Mouse (Mus musculus): ENCODE results near the gene Rd3. TPM values are rescaled to one million over a fixed set of nuclear protein-coding genes. Genes with fewer than 3 reads are reported as not detected.

Gene Rd3
- polyA plus RNA-seq, 1 experiment from 2014 or later = 0.12 TPM

DNA sequence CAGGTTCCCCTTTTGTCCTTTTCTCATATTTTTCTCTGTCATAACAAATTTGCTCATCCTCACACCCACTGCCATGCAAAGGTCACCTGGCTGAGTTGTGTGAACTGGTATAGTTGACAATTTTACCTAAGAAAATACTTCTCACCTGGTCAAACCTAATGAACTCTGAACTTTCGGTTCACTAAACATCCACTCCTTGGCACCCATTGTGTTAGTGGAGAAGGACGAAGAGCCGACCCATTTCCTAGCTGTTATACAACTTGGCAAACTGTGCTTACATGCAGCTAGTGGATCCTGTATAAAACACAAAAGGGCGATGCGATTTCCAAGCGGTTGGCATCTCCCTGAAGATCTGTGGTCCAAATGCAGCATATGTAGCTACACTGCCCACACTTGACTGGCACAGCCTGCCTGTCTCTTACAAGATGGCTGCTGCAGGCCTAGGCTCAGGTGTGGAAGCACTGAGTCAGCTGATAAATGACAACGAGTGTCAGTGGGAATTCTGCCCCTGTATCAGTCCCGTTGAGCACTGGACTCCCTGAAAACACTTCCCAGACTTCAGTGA is 19.5 kb downstream of the Rd3 start:
- no peaks in the 10 kb centered on the region for H3K9me3 ChIP-seq (ENCODE audit: low read length)
- no peak overlapping the region for H3K9ac ChIP-seq (replicated peaks)
- H3K4me2 ChIP-seq (ENCODE audit: low read depth, low read length) = no peak overlapping the region
- no peak overlapping the region for H3K4me3 ChIP-seq (ENCODE audit: low read depth, low read length)
- H3K27ac ChIP-seq (ENCODE audit: low read depth) = no peak overlapping the region
- H3K27me3 ChIP-seq (ENCODE audit: insufficient read depth, low read length) = no peaks in the 10 kb centered on the region
- H3K4me1 ChIP-seq (ENCODE audit: insufficient read depth) = no peaks in the 10 kb centered on the region
- TF ChIP-seq CTCF (IDR thresholded peaks at IDR 0.05; ENCODE audit: low read depth) (no peak), EP300 (IDR thresholded peaks at IDR 0.05; ENCODE audit: low read depth) (no peak)
- 85% methylated on average over 8 of the region's 8 CpGs for WGBS (ENCODE audit: insufficient replicate concordance)
- H3K36me3 ChIP-seq (replicated peaks; ENCODE audit: insufficient read depth, low read length) = peaks cover 13% of the 10 kb centered on the region
- DNase-seq = no peak
- ATAC-seq = no peak

DNA sequence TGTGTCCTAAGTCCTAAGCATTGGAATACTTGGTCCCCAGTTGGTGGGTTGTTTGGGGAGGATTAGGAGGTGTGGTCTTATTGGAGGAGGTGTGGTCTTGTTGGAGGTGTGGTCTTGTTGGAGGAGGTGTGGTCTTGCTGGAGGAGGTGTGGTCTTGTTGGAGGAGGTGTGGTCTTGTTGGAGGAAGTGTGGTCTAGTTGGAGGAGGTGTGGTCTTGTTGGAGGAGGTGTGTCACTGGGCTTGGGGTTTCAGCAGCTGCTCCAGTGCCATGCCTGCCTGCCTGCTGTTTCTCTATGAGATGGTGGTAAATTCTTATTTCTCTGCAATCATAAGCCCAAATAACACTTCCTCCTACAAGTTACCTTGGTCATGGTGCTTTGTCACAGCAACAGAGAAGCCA is 21.9 kb downstream of the Rd3 start:
- no peak overlapping the region for H3K27ac ChIP-seq (ENCODE audit: low read depth)
- TF ChIP-seq CTCF (IDR thresholded peaks at IDR 0.05; ENCODE audit: low read depth) = no peak
- no peak for TF ChIP-seq EP300 (IDR thresholded peaks at IDR 0.05; ENCODE audit: low read depth)
- no peak overlapping the region for H3K9ac ChIP-seq (replicated peaks)
- no peaks in the 10 kb centered on the region for H3K4me1 ChIP-seq (ENCODE audit: insufficient read depth)
- H3K4me3 ChIP-seq (ENCODE audit: low read depth, low read length) = no peak overlapping the region
- H3K9me3 ChIP-seq (ENCODE audit: low read length) = no peaks in the 10 kb centered on the region
- H3K4me2 ChIP-seq (ENCODE audit: low read depth, low read length) = no peak overlapping the region
- DNase-seq (no peak), ATAC-seq (no peak)
- no peaks in the 10 kb centered on the region for H3K27me3 ChIP-seq (ENCODE audit: insufficient read depth, low read length)
- H3K36me3 ChIP-seq (replicated peaks; ENCODE audit: insufficient read depth, low read length) = peaks cover 13% of the 10 kb centered on the region

Small RNA genes within 50 kb of the gene (microRNA-seq; reads per million reads assigned to microRNA genes)
- not detected for gene Mir3473c

Other genes starting within 250 kb of the Rd3 start
- 13.2 and 14.7 TPM in 2 replicates for gene Nek2, start 155.9 kb upstream of the Rd3 start, polyA plus RNA-seq (2015; fragmentation: Nextera tagmentation; extraction: Ambion mirVana)
- 4.3 and 7.0 TPM in 2 replicates for gene Slc30a1, start 70.6 kb upstream of the Rd3 start, polyA plus RNA-seq (2015; fragmentation: Nextera tagmentation; extraction: Ambion mirVana)
- 3.4 and 4.2 TPM in 2 replicates for gene Traf5, start 115.2 kb downstream of the Rd3 start, polyA plus RNA-seq (2015; fragmentation: Nextera tagmentation; extraction: Ambion mirVana)
- gene Rcor3, start 160.7 kb downstream of the Rd3 start, polyA plus RNA-seq (2015; fragmentation: Nextera tagmentation; extraction: Ambion mirVana) = 6.2 and 7.2 TPM in 2 replicates
- not detected in 2 replicates for gene Kcnh1, start 213.4 kb downstream of the Rd3 start, polyA plus RNA-seq (2015; fragmentation: Nextera tagmentation; extraction: Ambion mirVana)